Mouse (Mus musculus): ENCODE measurements around the gene Gne.

- TF ChIP-seq CTCF (IDR thresholded peaks at IDR 0.05; ENCODE audit: low read depth) (no peak), EP300 (IDR thresholded peaks at IDR 0.05; ENCODE audit: low read depth) (no peak)
These were observed 67.2 kb downstream of the Gne start for GRCm38 (mm10) chr4:44016791-44017190.
